Mouse (Mus musculus) ZHBTc4 (cell line): ENCODE measurements around the gene Gm42688.

Experiments
- DNase-seq: peaks from one replicate; pipeline ENCODE4 v3.0.0-alpha.2; 2011; ENCODE audit warnings: low read depth, low spot score

Gene Gm42688

GRCm38 (mm10) chr6:83101316-83101687 is at the start of gene Gm42688, which contains the start of gene Ccdc142:
TSS of gene Gm42688 (plus strand) at chr6:83101617.
TSS of gene Ccdc142 (plus strand) at chr6:83101601.
- peak; percentile 94 for DNase-seq

DNA sequence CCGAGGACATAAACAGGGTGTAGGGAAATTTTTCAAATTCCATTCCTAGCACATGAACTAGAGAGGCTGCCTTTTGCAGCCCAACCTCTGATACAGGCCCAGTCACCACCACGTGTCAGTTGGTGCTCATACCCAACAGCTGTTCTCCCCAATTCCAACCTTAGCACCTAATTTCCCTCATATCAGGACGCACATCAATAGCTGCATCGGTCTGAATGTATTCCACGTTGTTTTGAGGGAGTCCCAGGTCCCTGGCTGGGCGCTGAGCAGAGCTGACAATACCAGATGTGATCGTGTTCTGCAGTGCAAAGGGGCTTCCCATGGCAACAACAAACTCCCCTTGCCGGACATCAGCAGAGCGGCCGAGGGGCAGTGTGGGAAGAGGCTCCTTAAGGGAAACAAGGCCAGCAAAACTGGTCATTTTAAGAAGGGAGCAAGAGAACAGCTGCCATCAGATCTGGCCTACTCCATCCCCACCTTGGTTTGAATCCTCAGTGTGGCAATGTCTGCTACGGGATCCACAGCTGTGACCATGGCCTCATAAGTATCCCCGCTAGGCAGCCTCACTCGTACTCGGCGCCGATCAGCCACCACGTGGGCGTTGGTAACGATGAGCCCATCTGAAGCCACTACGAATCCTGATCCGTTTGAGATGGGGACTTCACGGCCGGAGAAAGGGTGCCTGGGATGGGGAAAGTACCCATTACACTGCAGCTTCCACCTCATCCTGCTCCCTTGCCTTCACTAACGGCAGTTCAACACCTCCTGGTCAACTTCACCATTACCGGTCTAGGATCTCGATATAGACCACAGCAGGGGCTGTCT is 48.1 kb upstream of the Gm42688 start:
- peak; percentile 55 for DNase-seq

- DNase-seq: peak; percentile 98
These were observed 47.2 kb upstream of the Gm42688 start, which contains the start of gene Aup1 for GRCm38 (mm10) chr6:83054074-83054851. TSS of gene Aup1 (plus strand) at chr6:83054521.

DNA sequence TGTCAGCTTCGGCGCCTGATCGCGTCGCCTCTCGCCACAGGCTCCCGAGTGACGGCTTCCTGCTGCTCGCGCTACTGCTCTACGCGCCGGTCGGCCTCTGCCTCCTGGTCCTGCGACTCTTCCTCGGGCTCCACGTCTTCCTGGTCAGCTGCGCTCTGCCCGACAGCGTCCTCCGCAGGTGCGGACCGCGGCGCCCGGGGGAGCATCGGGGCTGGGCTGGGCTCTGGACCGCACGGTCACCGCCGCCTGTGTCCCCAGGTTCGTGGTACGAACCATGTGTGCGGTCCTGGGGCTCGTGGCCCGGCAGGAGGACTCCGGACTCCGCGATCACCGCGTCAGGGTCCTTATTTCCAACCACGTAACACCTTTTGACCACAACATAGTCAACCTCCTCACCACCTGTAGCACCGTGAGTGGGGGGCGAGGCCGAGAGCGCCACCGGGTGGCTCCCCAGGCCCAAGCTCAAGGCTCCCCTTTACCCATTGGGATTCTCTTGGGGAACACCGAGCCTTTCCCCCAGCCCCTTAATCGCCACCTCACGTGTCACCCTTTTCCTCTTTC is 46.5 kb upstream of the Gm42688 start, which contains the start of gene Htra2:
Gene Htra2, minus strand, starts transcription at position 403 of the 561 bp plus-strand sequence.
- DNase-seq: no peak

DNA sequence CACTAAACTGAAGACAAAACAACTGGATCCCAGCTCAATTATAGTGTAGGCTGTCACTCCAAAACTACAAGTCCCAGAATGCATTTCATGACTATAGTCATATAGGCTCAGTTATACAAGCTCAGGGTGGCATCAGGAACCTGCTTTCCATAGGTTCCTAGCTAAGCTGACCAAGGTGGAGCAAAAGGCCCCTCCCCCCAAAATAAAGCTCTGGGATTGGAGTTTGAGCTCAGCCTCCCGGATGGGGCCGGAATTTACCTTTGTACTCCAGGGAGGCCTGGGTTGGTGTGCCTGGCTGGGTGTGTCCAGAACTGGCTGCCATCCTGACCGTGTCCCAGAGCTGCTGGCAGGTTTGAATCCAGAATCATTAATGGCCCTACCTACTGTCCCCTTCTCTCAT is 43.6 kb upstream of the Gm42688 start, which contains the start of gene Dqx1:
Gene Dqx1, plus strand, starts transcription at position 55 of the 400 bp plus-strand sequence.
- DNase-seq: peak; percentile 90

GRCm38 (mm10) chr6:83058725-83059124 is 42.7 kb upstream of the Gm42688 start:
- DNase-seq: no peak

DNA sequence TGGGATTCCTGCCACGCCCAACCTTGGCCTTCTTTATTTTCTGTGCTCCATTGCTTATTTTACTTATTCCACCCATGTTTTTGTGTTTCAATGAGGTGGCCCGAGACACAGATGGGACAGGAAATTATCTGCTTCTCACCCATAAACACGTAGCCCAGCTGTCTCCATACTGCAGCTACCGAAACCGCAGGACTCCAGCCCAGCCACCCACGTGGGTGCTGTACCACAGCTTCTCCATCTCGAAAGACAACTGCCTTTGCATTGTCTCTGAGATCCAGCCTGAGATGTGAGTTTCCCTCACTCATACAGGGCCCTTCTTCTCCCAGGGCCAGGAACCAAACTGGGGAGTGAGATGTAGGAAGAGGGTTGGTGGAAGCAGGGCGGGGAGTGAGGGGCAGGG is 35.4 kb upstream of the Gm42688 start:
- peak; percentile 38 for DNase-seq

DNA sequence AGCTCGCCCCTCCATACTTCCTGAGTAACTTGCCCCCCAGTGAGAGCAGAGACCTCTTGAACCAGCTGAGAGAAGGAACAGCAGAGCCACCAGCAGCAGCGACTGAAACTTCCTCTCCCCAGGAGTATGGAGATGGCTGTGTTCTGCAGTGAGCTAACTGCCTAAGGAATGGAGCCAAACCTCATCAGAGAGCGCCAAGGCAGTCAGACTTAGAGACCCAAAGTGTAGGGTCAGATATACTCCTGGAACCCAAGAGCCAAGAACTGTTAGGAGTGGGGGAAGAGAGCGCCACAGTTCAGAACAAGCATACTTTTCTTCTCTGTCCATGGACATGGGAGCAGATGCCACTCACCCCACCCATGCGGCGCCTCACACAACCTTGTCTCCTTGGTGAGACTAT is 35.0 kb upstream of the Gm42688 start:
- peak; percentile 63 for DNase-seq

DNA sequence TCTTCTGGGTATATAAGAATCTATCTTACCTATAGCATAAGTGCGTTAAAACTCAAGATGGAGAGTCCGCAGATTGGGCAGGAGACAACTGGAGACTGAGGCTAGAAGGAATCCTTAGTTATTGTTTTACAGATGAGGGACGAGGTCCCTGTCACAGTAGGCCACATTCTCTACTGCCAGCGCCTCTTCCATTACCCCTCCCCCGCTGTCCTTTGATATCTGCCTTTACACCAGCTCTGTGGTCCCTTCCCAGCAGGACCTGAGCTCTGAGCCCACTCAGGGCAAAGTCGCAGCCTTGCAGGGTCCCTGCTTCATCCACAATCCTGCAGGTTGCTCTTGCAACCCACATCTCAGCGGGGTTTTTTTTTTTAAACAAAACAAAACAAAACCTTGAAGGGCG is 33.2 kb upstream of the Gm42688 start:
- DNase-seq: peak; percentile 62

DNA sequence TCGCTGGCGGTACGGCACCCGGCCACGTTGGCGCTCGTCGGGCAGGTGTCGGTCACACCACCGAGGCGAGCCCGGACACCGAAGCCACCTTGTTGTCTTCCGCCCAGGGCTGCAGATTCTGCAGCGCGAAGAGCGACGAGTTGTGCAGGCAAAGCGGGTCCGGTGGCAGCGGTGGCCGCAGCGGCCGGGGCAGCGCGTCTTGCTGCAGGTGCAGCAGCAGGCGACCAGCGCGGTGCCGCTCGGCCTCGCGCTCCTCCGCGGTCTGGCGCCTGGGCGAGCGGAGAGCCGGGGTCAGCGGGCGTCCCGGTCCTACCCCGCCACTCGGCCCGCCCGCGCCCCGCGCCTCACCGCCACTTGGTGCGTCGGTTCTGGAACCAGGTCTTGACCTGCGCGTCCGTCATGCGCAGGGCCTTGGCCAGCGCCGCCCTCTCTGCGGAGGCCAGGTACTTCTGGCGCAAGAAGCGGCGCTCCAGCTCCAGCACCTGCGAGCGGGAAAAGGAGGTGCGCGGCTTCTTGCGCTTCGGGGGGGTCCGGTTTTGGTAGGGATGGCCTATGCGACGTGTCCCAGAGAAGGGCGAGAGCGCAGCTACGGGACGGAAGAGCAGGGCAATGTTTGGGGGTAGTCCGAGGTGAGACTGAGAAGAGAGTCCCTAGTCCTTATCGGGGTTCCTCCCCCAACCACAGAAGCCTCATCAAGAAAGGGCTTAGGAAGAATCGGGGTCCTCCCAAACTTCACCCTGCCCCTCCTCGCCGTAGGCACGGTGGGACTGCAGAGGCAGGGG is 32.5 kb upstream of the Gm42688 start:
- peak; percentile 47 for DNase-seq

DNA sequence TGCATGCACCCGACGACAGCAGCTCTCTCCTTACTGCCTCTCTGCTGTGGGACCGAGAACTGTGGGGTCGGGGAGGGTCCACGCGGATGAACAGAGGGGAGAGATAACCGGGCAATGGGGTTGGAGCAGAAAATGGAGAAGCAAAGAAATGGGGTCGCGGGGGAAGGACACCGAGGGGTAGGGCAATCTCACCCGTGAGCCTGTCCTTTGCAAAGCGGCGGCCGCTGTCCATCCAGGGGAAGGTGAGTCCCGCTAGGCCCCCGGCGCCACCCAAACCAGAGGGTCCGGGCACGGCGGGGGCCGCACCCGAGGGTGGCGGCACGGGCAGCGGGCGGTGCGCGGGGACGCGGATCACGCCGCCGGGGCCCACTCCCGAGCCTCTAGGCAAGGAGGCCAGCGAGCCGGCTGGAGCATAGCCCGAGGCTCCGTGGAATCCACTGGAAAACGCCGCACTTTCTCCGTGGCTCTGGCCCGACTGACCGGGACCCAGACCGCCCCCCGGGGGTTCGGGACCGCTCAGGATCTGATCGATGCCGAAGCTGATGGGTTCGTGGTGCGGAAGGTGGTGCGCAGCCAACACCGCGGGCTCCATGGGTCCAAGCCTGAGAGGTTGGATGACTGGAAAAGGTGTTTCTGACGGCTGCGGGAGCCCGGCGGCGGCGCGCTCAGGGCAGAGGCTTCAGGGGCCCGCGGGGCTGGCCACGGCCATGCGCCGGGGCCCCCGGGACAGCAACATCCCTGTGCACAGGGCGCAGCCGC is 31.8 kb upstream of the Gm42688 start:
- peak; percentile 52 for DNase-seq

- DNase-seq: no peak
These were observed 31.3 kb upstream of the Gm42688 start, which contains the start of gene Tlx2 for GRCm38 (mm10) chr6:83070247-83070310. TSS of gene Tlx2 (minus strand) at chr6:83070293.

DNA sequence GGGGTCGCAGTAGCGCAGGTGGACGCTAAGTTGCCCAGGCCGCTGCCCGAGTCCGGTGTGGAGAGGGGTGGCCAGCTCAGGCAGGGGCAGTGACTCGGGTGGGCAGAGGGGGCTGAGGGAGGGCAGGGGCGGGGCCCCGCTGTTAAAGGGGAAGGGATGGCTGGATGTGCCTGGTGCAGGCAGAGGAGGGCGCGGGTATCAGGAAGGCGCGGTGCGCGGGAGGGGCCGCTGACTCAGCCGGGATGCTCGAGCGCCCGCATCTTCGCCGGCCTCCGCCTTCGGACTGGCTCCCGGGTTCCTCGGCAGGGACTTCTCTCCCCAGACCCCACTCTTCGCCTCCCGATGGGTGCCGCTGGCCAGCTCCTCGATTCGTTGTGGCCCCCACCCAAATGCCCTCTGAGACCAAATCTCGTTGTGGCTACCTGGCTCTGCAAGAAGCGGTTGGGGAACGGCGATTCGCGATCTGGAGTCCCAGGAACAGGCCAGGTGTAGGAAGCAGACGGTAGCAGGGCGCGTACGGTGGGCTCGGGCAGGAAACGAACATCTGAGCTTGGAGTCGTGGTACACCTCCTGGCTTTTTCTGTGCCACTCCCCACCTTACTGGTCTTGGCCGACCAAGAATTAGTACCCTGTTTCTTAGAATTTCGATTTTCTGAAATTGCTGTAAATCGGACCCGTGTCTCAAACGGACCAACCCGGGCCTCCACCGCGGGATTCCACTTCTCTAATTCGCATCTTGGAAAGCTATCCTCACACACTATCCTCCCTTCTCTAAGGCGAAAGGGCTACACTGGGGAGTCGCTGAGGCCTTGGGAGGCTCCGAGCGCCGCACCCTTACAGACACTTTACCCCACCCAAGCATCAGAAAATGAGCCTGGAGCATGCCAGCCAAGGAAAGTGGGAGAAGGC is 30.9 kb upstream of the Gm42688 start:
- peak; percentile 81 for DNase-seq

- peak; percentile 27 for DNase-seq
These were observed 30.2 kb upstream of the Gm42688 start for GRCm38 (mm10) chr6:83071220-83071619.

GRCm38 (mm10) chr6:83074979-83075378 is 26.4 kb upstream of the Gm42688 start:
- DNase-seq: no peak

DNA sequence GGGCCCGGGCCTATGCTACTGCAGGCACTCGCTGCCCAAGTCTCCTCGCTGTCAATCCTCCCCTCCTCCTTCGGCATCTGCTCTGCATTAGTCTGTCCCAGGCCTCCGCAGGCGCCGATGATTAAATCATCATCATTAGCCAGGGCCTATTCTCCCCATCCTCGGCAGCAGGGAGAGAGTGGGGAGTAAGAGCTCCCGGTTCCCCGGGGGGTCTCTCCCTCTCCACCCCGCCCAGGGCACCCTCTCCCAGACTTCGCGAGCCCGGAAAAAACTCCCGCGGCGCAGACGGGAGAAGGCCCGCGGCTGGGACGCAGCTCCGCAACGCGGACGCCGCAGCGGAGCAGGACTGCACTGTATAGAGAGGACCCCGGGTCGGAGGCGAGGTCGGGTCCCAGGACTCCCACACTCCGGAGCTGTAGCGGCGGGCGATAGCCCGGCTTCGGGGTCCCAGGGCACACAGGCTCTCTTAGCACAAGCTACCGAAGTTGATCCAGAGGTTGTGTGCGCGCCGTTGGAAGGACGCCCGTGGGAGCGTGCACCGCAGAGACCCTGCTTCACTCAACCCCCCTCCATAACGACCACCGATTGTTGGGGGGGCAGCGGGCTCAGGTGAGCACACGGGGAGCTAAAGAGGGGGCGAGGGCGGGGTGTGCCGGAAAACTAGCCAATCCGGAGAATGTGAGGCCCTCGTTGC is 23.6 kb upstream of the Gm42688 start, which contains the start of gene Pcgf1:
Gene Pcgf1, plus strand, starts transcription at position 240 of the 694 bp plus-strand sequence.
- no peak for DNase-seq

DNA sequence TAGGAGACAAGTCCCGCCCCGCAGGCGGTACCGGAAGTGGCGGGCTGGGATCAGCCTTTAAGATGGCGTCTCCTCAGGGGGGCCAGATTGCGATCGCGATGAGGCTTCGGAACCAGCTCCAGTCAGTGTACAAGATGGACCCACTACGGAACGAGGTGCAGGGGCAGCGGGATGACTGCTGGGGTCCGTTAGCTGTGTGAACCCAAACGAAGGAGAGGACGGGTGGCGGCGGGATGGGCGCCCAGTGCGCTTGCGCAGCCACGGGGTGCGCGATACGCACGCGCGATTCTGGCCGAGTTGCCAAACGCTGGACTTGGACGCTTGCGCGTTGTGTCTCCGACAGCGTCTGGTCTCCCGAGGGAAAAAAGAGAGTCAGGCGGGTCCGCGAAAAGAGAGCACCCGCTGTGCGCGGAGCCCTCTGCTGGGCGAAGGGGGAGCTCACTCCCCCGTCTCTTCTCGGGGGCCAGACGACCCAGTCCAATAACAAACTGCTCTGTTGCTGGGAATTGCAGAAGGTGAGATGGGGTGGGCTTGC is 23.0 kb upstream of the Gm42688 start:
- DNase-seq: peak; percentile 98

DNA sequence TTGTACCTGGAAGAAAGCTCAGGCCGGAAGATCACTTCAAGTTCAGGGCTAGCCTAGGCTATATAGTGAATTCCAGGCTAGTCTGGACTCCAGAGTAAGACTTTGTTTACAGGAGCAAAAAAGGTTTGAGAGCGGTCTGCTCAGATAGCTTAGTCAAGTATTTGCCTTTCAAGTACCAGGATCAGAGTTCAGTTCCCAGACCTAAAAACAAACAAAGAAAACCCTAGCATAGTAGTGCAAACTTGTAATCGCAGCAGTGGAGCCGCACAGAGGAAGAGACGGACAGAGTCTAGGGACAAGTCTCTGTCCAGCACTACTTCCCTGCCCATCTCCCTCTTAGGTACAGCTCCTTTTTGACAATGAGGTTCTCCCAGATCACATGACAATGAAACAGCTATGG is 21.2 kb upstream of the Gm42688 start:
- DNase-seq: no peak

- no peak for DNase-seq
These were observed 17.9 kb upstream of the Gm42688 start for GRCm38 (mm10) chr6:83083497-83083896.
